Mouse (Mus musculus): ENCODE measurements at regions not wholly inside any gene's neighbourhood (a gene's known extent, or its start where the extent isn't known, plus 50 kb on each side); places are given as distances from the start of the nearest gene placed in this dataset.

- no peak for TF ChIP-seq CTCF (IDR thresholded peaks at IDR 0.05; ENCODE audit: borderline replicate concordance, control insufficient read depth, extremely low read depth, insufficient read depth, low read length, poor library complexity)
- TF ChIP-seq POLR2A (IDR thresholded peaks at IDR 0.05; ENCODE audit: control insufficient read depth, extremely low read depth, insufficient read depth, low read length, poor library complexity): no peak
Measured at GRCm38 (mm10) chr13:26554266-26554665, 215.7 kb downstream of the Hdgfl1 start.
